Mouse (Mus musculus) hindbrain, embryonic 10.5 days (tissue): ENCODE measurements around the gene Relt. TPM values are rescaled to one million over a fixed set of nuclear protein-coding genes. Genes with fewer than 3 reads are reported as not detected.

Experiments used
- DNase-seq: peaks from one replicate; pipeline ENCODE4 v3.0.0-alpha.2; 2017; ENCODE audit warnings: low spot score
- H3K27ac ChIP-seq: fragments of 300-500 bp; sonication (generic); 2 replicates; pipeline ENCODE4 v1.5.1; 2016; ENCODE audit warnings: mild to moderate bottlenecking, moderate library complexity
- H3K27me3 ChIP-seq: fragments of 300-500 bp; sonication (generic); 2 replicates; pipeline ENCODE4 v1.6.1; 2016; ENCODE audit warnings: mild to moderate bottlenecking; ENCODE audit not compliant: poor library complexity, insufficient read depth, severe bottlenecking
- H3K36me3 ChIP-seq: fragments of 300-500 bp; sonication (generic); 2 replicates; pipeline ENCODE4 v1.6.1; 2016; ENCODE audit warnings: mild to moderate bottlenecking, moderate library complexity
- H3K4me1 ChIP-seq: fragments of 300-500 bp; sonication (generic); replicated peaks from 2 replicates; pipeline ENCODE4 v1.6.1; 2016; ENCODE audit warnings: mild to moderate bottlenecking
- H3K4me3 ChIP-seq: fragments of 300-500 bp; sonication (generic); 2 replicates; pipeline ENCODE4 v1.5.1; 2016; ENCODE audit warnings: mild to moderate bottlenecking, moderate library complexity
- H3K9me3 ChIP-seq: fragments of 300-500 bp; sonication (generic); 2 replicates; pipeline ENCODE4 v1.6.1; 2016; ENCODE audit warnings: mild to moderate bottlenecking, moderate library complexity
- WGBS: fragments of 180-500 bp; shearing (Covaris S2); methylation state at CpG from one replicate; pipeline ENCODE4 v1.1.7; 2016; 5-methylcytosine and 5-hydroxymethylcytosine counted together
- polyA plus RNA-seq: library from polyadenylated mRNA; unstranded; fragments of >200 nt; fragmentation: Nextera tagmentation; extraction: Ambion mirVana; gene quantifications from 2 replicates; pipeline ENCODE4 v1.2.1, GENCODE M21; 2016

Relt gene
- polyA plus RNA-seq, 1 experiment from 2014 or later: 3.6 TPM

DNA sequence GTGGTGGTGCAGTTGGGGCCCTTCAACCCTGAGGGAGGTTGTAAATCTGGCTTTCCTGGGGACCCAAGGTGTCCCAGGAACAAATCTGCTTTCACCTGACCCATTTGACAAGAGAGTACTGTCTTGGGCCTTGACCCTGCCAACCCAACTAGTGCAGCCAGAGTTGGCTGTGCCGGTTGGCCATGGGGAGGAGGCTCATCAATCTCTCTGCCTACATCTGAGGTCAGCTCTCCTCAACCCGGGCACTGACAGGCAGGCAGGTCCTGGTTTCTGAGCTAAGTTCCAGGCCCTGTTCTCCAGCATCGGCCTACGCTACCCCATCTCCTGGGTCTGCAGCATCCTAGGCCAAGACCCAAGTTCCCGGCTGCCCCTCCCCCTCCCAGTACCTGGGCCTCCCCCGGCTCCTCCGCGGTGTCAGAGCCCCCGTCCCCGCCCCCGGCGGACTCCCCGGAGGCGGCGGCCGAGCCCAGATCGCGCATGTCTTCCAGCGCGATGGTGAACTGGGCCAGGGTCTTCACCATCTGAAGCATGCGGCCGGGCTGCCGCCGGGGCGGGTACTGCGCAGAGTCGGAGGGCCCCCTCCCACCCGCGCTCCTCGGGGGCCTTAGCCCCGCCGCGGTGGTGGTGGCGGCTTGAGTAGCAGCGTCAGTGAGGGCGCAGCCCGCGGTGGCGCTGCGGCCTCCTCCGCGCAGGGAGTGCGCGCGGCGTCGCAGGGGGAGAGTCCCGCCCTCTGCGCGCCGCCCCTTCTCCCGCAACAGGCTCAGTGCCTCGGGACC lies 31.0 kb upstream of the Relt start:
- Histone ChIP-seq H3K4me1 (peaks cover 42% of the 10 kb centered on the region), H3K27me3 (peaks cover 3% of the 10 kb centered on the region; the same call in 1 of the 2 replicates), H3K36me3 (peaks cover 34% of the 10 kb centered on the region), H3K9me3 (no peaks in the 10 kb centered on the region), H3K4me3 (peak overlapping the region; percentile 65), H3K27ac (peak overlapping the region; percentile 83)
- WGBS: 3% methylated on average over 53 of the region's 53 CpGs
- peak; percentile 45 for DNase-seq

DNA sequence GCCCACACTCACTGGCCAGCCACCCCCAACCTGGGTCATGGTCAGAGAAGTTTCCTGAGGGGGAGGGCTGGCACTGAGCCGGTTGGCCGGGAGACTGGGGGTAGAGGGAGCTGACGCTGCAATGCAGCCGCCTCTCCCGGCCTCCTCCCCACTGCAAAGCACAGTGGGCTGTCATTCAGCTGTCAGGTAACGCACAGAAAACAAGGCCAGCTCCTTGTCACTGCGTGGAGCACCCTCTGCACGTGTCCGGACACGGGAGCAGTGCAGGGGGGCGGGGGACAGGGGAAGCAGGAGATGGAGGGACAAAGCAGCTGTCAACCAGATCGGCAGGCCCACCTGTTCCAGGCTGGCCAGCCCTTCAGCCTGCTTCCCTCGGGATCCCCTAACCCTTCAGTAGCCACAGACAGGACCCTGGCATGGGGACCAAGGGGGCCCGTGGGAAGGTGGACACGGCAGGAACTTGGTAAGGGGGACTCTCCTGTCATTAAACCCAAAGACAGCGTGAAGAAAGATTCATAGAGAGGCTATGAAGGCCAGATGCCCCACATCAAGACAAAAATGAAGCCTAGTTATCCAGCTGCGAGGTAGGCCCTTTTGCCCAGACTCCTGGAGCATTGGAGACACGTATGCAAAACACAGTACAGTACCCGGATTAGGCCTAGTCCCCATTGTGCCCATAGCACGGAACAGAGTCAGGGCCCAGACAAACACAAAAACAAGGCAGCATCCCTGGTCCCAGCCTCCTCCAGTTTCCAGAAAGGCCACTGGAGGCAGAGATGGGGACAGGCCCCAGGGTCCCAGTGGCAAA lies 30.2 kb upstream of the Relt start:
- Histone ChIP-seq H3K9me3 (no peaks in the 10 kb centered on the region), H3K36me3 (peaks cover 42% of the 10 kb centered on the region), H3K27me3 (peaks cover 3% of the 10 kb centered on the region; the same call in 1 of the 2 replicates), H3K4me3 (peak overlapping the region; percentile 65), H3K4me1 (peaks cover 42% of the 10 kb centered on the region), H3K27ac (peak overlapping the region; percentile 83)
- WGBS: 53% methylated on average over 20 of the region's 20 CpGs
- no peak for DNase-seq

DNA sequence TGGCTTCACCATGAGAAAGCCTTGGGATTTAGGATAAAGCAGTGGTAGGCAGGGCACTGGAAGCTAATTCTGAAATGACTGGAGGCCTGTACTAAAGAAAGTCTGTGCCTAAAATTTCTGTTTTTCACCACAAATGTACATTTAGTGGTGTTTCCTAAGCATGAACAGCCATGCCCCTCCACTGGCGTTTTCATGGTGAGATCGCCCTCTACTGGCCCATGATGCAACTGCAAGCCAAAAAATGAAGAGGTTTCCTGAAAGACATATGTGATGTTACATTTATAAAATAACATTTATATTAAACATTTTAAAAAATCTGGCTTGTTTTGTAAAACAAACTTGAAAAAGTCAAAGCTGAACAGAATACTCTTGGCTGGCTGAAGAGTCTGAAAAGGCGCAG lies 23.3 kb upstream of the Relt start:
- Histone ChIP-seq H3K27me3 (no peaks in the 10 kb centered on the region), H3K4me3 (no peak overlapping the region), H3K9me3 (no peaks in the 10 kb centered on the region), H3K27ac (no peak overlapping the region), H3K36me3 (peaks cover 80% of the 10 kb centered on the region), H3K4me1 (0 out of 2 replicates have a peak, but pooled peaks cover 2% of the 10 kb centered on the region)
- DNase-seq: peak; percentile 55
- 36% methylated on average over 3 of the region's 3 CpGs for WGBS

DNA sequence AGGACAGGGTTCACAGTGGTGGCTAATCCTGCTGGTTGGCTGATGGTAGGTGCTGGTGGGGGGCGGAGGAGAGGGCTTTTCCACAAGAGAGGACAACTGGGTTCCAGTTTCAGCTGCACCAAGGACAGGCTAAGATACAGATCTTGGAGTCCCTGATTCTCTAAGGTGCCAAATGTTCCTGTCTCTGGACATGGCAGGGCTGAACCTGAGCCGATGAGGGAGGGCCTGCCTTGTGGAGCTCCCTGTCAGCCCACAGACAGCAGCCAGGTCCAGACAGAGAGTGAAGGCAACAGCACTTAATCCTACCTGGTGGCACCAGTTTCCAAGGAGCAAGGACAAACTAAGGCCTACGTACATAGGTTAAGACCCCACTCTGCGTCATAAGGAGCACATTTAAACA lies 21.2 kb upstream of the Relt start:
- Histone ChIP-seq H3K4me3 (no peak overlapping the region), H3K27me3 (no peaks in the 10 kb centered on the region), H3K4me1 (peaks cover 6% of the 10 kb centered on the region), H3K27ac (no peak overlapping the region), H3K36me3 (peaks cover 82% of the 10 kb centered on the region), H3K9me3 (no peaks in the 10 kb centered on the region)
- 93% methylated on average over 4 of the region's 4 CpGs for WGBS
- DNase-seq: no peak

DNA sequence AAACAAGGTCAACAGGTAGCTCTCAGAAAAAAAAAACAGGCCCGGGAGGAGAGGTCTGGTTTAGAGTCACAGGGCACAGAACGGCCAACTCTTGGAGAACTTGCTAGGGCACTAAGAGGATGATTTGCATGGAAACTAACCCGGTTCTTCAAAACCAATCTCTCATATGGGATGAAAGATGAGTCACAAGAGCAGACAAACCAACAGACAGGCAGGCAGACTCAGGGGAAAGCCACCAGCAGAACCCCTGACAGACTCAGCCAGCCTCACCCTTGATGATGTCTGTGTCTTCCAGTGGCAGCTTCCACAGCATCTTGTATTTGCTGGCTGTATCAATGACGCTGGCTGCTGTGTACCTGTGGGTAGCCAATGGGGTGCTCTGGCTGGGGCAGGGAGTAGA lies 18.7 kb upstream of the Relt start:
- H3K27me3 ChIP-seq: no peaks in the 10 kb centered on the region
- no peak overlapping the region for H3K27ac ChIP-seq
- H3K4me1 ChIP-seq: peaks cover 8% of the 10 kb centered on the region
- no peak overlapping the region for H3K4me3 ChIP-seq
- H3K36me3 ChIP-seq: peaks cover 89% of the 10 kb centered on the region
- no peak for DNase-seq
- 91% methylated on average over 4 of the region's 4 CpGs for WGBS
- H3K9me3 ChIP-seq: no peaks in the 10 kb centered on the region

DNA sequence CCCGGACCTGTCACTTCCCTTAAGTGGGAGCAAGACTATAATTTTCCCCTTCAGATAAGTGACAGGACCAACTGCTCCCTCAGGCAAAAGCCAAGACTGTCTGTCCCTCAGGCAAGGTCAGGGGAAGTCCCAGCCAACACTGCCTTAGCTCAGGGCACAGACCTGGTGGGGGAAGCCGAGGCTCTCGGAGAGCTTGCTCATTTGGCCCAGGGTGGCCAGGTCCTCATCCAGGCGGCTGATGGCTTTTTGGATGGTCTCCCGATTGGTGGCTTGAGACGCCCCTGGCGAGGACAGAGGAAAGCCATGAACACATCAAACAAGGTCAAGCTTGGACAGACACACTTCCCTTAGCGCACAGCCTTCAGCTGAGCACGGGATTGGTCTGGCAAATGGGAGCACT lies 18.3 kb upstream of the Relt start:
- no peak for DNase-seq
- no peaks in the 10 kb centered on the region for H3K9me3 ChIP-seq
- H3K27me3 ChIP-seq: no peaks in the 10 kb centered on the region
- H3K27ac ChIP-seq: no peak overlapping the region
- H3K4me3 ChIP-seq: no peak overlapping the region
- H3K4me1 ChIP-seq: peaks cover 8% of the 10 kb centered on the region
- WGBS: 89% methylated on average over 9 of the region's 9 CpGs
- peaks cover 93% of the 10 kb centered on the region for H3K36me3 ChIP-seq

DNA sequence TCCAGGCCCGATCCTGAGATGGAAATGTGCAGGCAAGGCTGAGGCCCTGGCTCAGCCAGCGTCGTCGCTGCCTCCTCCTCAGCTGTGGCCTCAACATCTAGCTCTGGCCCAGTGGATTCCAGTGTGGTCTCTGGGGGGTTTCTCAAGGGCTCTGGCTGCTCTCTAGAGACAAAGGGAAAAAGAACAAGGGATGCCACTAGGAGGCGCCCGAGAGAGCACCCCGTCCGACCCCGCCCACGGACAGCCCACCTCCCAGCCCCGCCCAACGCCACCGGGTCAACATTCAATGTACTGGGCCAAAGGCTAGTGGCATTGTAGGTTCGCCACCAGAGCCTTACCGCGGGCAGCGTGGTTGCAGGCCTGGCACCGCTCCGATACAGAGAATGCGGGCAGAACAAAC lies 16.3 kb upstream of the Relt start:
- no peaks in the 10 kb centered on the region for H3K27me3 ChIP-seq
- H3K4me1 ChIP-seq: peaks cover 8% of the 10 kb centered on the region
- WGBS: 20% methylated on average over 20 of the region's 20 CpGs
- H3K36me3 ChIP-seq: peaks cover 99% of the 10 kb centered on the region
- DNase-seq: peak; percentile 79
- peak overlapping the region; percentile 86 for H3K27ac ChIP-seq
- H3K9me3 ChIP-seq: no peaks in the 10 kb centered on the region
- H3K4me3 ChIP-seq: 0 out of 2 replicates have a peak overlapping the region, but pooled peaks have one; percentile 1

DNA sequence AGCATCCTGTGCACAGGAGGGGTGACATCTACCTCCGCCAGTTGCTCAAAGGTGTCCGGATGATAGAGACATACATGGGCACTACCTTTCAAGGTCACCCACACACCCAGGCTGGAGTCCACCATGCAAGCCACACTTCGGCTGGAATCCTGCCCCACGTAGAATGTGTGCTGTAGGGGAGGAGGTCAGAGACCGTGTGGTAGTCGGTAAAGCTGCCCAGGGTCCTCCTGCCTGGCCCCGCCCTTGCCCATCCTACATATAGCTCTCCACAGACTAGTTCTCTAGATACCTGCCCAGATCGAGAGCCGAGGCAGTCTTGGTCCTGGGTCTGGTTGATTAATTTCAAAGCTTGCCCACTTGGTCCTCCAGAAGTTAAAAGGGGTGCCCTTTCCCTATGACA lies 13.5 kb upstream of the Relt start:
- H3K4me1 ChIP-seq: peaks cover 8% of the 10 kb centered on the region
- H3K27me3 ChIP-seq: no peaks in the 10 kb centered on the region
- no peak overlapping the region for H3K27ac ChIP-seq
- H3K36me3 ChIP-seq: peaks cover 99% of the 10 kb centered on the region
- H3K4me3 ChIP-seq: no peak overlapping the region
- DNase-seq: no peak
- no peaks in the 10 kb centered on the region for H3K9me3 ChIP-seq
- WGBS: 93% methylated on average over 9 of the region's 9 CpGs

DNA sequence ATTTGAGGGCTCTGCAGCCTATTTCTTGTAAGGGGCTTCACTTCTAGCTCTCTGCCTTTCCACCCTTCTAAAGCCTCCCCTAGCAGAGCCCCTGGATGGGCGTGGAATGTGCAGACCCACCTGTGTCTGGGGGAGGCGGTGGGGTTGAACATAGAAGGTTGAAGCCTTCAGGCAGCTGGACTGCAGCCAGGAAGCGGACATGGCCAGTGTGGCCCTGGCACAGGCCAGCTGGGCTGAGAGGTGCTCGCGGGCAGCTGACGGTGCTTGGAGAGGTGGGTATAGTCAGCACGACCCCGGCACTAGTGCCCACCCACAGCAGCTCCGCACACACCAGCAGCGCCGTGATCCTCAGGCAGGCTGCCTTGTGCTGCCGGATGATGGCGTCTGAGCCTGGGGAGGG lies 13.0 kb upstream of the Relt start:
- WGBS: 95% methylated on average over 13 of the region's 13 CpGs
- Histone ChIP-seq H3K36me3 (peaks cover 99% of the 10 kb centered on the region), H3K4me1 (peaks cover 8% of the 10 kb centered on the region), H3K27ac (no peak overlapping the region), H3K4me3 (no peak overlapping the region), H3K27me3 (no peaks in the 10 kb centered on the region), H3K9me3 (no peaks in the 10 kb centered on the region)
- DNase-seq: no peak

DNA sequence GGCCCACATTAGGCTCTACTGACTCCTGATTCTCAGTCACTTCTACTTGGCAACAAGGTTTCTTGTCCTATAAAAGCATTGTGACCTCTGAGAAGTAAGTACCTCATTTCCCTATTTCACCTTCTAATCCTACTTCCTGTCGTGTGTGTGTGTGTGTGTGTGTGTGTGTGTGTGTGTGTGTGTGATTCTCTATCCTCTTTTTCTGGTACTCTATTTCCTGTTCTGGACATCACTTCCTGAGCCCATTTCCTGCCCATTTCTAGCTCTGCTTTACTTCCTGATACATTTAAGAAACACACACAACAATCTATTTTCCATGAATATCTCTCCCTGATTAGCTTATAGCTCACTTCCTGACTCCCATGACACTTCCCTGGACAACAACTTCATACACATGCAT lies 12.6 kb upstream of the Relt start:
- Histone ChIP-seq H3K4me3 (no peak overlapping the region), H3K36me3 (peaks cover 96% of the 10 kb centered on the region), H3K4me1 (peaks cover 8% of the 10 kb centered on the region), H3K27ac (no peak overlapping the region), H3K9me3 (no peaks in the 10 kb centered on the region), H3K27me3 (no peaks in the 10 kb centered on the region)
- DNase-seq: no peak
- WGBS: 86% methylated on average over 1 of the region's 1 CpGs

DNA sequence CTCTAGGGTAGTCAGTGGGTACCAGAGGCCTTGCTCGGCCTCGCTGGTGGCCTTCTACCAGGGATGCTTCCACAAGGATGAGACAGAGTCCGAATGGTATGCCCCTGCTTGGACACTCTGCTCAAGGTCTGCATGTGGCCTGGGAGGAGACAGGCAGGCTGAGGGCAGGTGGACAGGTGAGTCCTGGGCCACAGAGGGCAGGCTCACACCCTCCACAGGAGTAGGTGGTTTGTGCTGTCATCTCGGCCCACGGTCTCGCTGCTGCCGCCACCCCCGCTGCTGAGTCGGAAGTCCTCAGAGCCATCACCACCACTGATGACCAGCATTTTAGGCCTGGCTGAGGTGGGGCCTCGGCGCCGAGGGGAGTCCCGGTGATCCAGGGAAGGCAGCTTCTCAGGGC lies 10.0 kb upstream of the Relt start:
- 95% methylated on average over 13 of the region's 13 CpGs for WGBS
- no peak overlapping the region for H3K4me3 ChIP-seq
- no peak for DNase-seq
- H3K4me1 ChIP-seq: no peaks in the 10 kb centered on the region
- no peaks in the 10 kb centered on the region for H3K27me3 ChIP-seq
- no peak overlapping the region for H3K27ac ChIP-seq
- no peaks in the 10 kb centered on the region for H3K9me3 ChIP-seq
- peaks cover 72% of the 10 kb centered on the region for H3K36me3 ChIP-seq

DNA sequence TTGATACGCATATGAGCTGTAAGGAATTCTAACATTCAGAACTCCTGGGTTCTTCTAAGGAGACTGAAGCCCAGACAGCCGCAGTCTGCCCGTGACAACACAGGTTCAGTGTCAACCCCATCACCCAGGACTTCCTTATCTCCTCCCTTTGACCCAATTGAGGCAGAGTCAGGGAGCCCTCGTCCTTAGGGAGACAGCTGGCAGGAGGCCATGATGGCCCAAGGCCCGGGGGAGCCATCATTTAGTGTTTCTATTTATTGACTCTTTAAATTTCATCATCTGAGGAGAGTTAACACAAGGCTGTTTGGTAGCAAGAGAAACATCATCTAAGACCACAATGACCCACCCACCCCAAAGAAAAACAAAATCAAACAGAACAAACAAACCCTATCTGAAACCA lies 8.6 kb upstream of the Relt start:
- H3K27me3 ChIP-seq: no peaks in the 10 kb centered on the region
- H3K36me3 ChIP-seq: peaks cover 59% of the 10 kb centered on the region
- no peak overlapping the region for H3K4me3 ChIP-seq
- no peaks in the 10 kb centered on the region for H3K4me1 ChIP-seq
- 87% methylated on average over 5 of the region's 5 CpGs for WGBS
- no peak for DNase-seq
- H3K27ac ChIP-seq: no peak overlapping the region
- no peaks in the 10 kb centered on the region for H3K9me3 ChIP-seq

DNA sequence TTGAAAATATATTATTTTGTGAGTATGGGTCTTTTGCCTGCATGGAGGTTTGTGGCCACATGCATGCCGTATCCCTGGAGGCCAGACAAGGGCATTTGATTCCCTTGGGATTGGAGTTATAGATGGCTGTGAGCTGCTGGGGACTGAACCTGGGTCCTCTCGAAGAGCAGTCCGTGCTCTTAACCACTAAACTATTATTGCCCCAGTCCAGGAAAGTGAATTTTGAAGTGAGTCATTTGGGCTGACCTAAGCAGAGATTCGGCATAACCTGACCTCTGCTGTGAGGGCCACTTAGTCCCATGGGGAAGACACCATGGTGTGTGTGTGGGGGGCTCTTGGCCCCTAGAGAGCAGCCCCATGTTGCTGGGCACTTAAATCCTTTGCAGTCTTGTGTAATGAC lies 8.1 kb upstream of the Relt start:
- Histone ChIP-seq H3K27me3 (no peaks in the 10 kb centered on the region), H3K27ac (no peak overlapping the region), H3K36me3 (peaks cover 54% of the 10 kb centered on the region), H3K4me3 (no peak overlapping the region), H3K9me3 (no peaks in the 10 kb centered on the region), H3K4me1 (no peaks in the 10 kb centered on the region)
- 91% methylated on average over 4 of the region's 4 CpGs for WGBS
- DNase-seq: no peak
